Mouse (Mus musculus) lung, embryonic 16.5 days (tissue): ENCODE measurements around the gene Prps1. TPM values are rescaled to one million over a fixed set of nuclear protein-coding genes. Genes with fewer than 3 reads are reported as not detected.

Experiments
- ATAC-seq: fragments of 200-750 bp; cut with Nextera tagmentation; 2 replicates; pipeline ENCODE4 v1.8.0; 2017; ENCODE audit warnings: low read depth, mild to moderate bottlenecking, moderate library complexity
- H3K27ac ChIP-seq: fragments of 300-500 bp; sonication (generic); 2 replicates; pipeline ENCODE4 v1.5.1; 2014; ENCODE audit warnings: mild to moderate bottlenecking, control low read depth, low read length
- H3K27me3 ChIP-seq: fragments of 300-500 bp; sonication (generic); 2 replicates; pipeline ENCODE4 v1.6.1; 2014; ENCODE audit warnings: low read depth, low read length, mixed read lengths; ENCODE audit not compliant: control insufficient read depth, insufficient read depth
- H3K36me3 ChIP-seq: fragments of 300-500 bp; sonication (generic); 2 replicates; pipeline ENCODE4 v1.6.1; 2014; ENCODE audit warnings: low read length; ENCODE audit not compliant: control insufficient read depth, insufficient read depth
- H3K4me1 ChIP-seq: fragments of 300-500 bp; sonication (generic); replicated peaks from 2 replicates; pipeline ENCODE4 v1.6.1; 2014; ENCODE audit warnings: low read length, mixed read lengths; ENCODE audit not compliant: control insufficient read depth, insufficient read depth
- H3K4me2 ChIP-seq: fragments of 300-500 bp; sonication (generic); 2 replicates; pipeline ENCODE4 v1.6.1; 2014; ENCODE audit warnings: low read depth, low read length, control low read depth
- H3K4me3 ChIP-seq: fragments of 300-500 bp; sonication (generic); 2 replicates; pipeline ENCODE4 v1.5.1; 2014; ENCODE audit warnings: mild to moderate bottlenecking, low read length, control low read depth
- H3K9ac ChIP-seq: fragments of 300-500 bp; sonication (generic); 2 replicates; pipeline ENCODE4 v1.6.1; 2014; ENCODE audit warnings: low read length, control low read depth
- H3K9me3 ChIP-seq: fragments of 300-500 bp; sonication (generic); 2 replicates; pipeline ENCODE4 v1.6.1; 2016; ENCODE audit warnings: low read length; ENCODE audit not compliant: control insufficient read depth
- WGBS: fragments of 180-500 bp; shearing (Covaris S2); extraction: QIAGEN DNeasy Blood & Tissue Kit; methylation state at CpG from one replicate; pipeline ENCODE4 v1.1.7; 2014; 5-methylcytosine and 5-hydroxymethylcytosine counted together
- polyA plus RNA-seq: library from polyadenylated mRNA; unstranded; fragments of >200 nt; fragmentation: Nextera tagmentation; extraction: Ambion mirVana; gene quantifications from 2 replicates; pipeline ENCODE4 v1.2.1, GENCODE M21; 2015

Prps1 gene
- polyA plus RNA-seq: 33.4 and 35.0 TPM in 2 replicates

- Histone ChIP-seq H3K4me2 (peak within 1 kb of the TSS; percentile 71), H3K9ac (peak within 1 kb of the TSS; percentile 64), H3K4me1 (no peaks in the 10 kb centered on the region), H3K36me3 (no peaks in the 10 kb centered on the region), H3K4me3 (peak within 1 kb of the TSS; percentile 62), H3K9me3 (no peaks in the 10 kb centered on the region), H3K27ac (no peak within 1 kb of the TSS), H3K27me3 (0 out of 2 replicates have a peak, but pooled peaks cover 3% of the 10 kb centered on the region)
- WGBS: 22% methylated on average over 26 of the region's 26 CpGs
- peak; percentile 97 for ATAC-seq
These were observed at the start of gene Prps1 for GRCm38 (mm10) chrX:140456279-140456731. Prps1 (plus strand) TSS chrX:140456613.

- Histone ChIP-seq H3K4me1 (no peaks in the 10 kb centered on the region), H3K9ac (no peak overlapping the region), H3K27me3 (no peaks in the 10 kb centered on the region), H3K36me3 (no peaks in the 10 kb centered on the region), H3K4me2 (no peak overlapping the region), H3K27ac (no peak overlapping the region), H3K4me3 (no peak overlapping the region), H3K9me3 (no peaks in the 10 kb centered on the region)
- ATAC-seq: no peak
- 64% methylated on average over 5 of the region's 5 CpGs for WGBS
These were observed 48.8 kb upstream of the Prps1 start for GRCm38 (mm10) chrX:140407593-140407992.

GRCm38 (mm10) chrX:140418467-140418866 lies 37.9 kb upstream of the Prps1 start:
- WGBS: 74% methylated on average over 4 of the region's 4 CpGs
- Histone ChIP-seq H3K27ac (no peak overlapping the region), H3K36me3 (no peaks in the 10 kb centered on the region), H3K9me3 (no peaks in the 10 kb centered on the region), H3K9ac (no peak overlapping the region), H3K27me3 (no peaks in the 10 kb centered on the region), H3K4me1 (no peaks in the 10 kb centered on the region), H3K4me3 (no peak overlapping the region), H3K4me2 (no peak overlapping the region)
- no peak for ATAC-seq

- ATAC-seq: no peak
These were observed 29.3 kb upstream of the Prps1 start for GRCm38 (mm10) chrX:140427124-140427523.

GRCm38 (mm10) chrX:140428252-140428651 lies 28.2 kb upstream of the Prps1 start:
- ATAC-seq: no peak
- 70% methylated on average over 8 of the region's 8 CpGs for WGBS
- Histone ChIP-seq H3K4me3 (no peak overlapping the region), H3K27me3 (no peaks in the 10 kb centered on the region), H3K36me3 (no peaks in the 10 kb centered on the region), H3K27ac (no peak overlapping the region), H3K9ac (no peak overlapping the region), H3K4me1 (no peaks in the 10 kb centered on the region), H3K9me3 (no peaks in the 10 kb centered on the region), H3K4me2 (no peak overlapping the region)

More at GRCm38 (mm10) chrX:140427124-140427523, 29.3 kb upstream of the Prps1 start:
- H3K27ac ChIP-seq: no peak overlapping the region
- WGBS: 69% methylated on average over 4 of the region's 4 CpGs
- H3K9ac ChIP-seq: no peak overlapping the region
- H3K36me3 ChIP-seq: no peaks in the 10 kb centered on the region
- H3K27me3 ChIP-seq: no peaks in the 10 kb centered on the region
- no peaks in the 10 kb centered on the region for H3K4me1 ChIP-seq
- no peak overlapping the region for H3K4me2 ChIP-seq
- no peak overlapping the region for H3K4me3 ChIP-seq
- no peaks in the 10 kb centered on the region for H3K9me3 ChIP-seq

GRCm38 (mm10) chrX:140429985-140430384 lies 26.4 kb upstream of the Prps1 start:
- no peaks in the 10 kb centered on the region for H3K27me3 ChIP-seq
- H3K4me1 ChIP-seq: no peaks in the 10 kb centered on the region
- no peak overlapping the region for H3K4me2 ChIP-seq
- ATAC-seq: no peak
- H3K9ac ChIP-seq: no peak overlapping the region
- 63% methylated on average over 5 of the region's 5 CpGs for WGBS
- no peaks in the 10 kb centered on the region for H3K36me3 ChIP-seq
- no peaks in the 10 kb centered on the region for H3K9me3 ChIP-seq
- no peak overlapping the region for H3K4me3 ChIP-seq
- no peak overlapping the region for H3K27ac ChIP-seq

- no peak for ATAC-seq
- Histone ChIP-seq H3K9me3 (no peaks in the 10 kb centered on the region), H3K4me2 (no peak overlapping the region), H3K36me3 (no peaks in the 10 kb centered on the region), H3K9ac (no peak overlapping the region), H3K27ac (no peak overlapping the region), H3K27me3 (no peaks in the 10 kb centered on the region), H3K4me3 (no peak overlapping the region), H3K4me1 (no peaks in the 10 kb centered on the region)
- WGBS: 76% methylated on average over 12 of the region's 12 CpGs
These were observed 25.9 kb upstream of the Prps1 start for GRCm38 (mm10) chrX:140430506-140430905.

GRCm38 (mm10) chrX:140431981-140432380 lies 24.4 kb upstream of the Prps1 start:
- WGBS: 87% methylated on average over 15 of the region's 15 CpGs
- H3K27me3 ChIP-seq: no peaks in the 10 kb centered on the region
- no peaks in the 10 kb centered on the region for H3K36me3 ChIP-seq
- H3K9ac ChIP-seq: no peak overlapping the region
- H3K4me3 ChIP-seq: no peak overlapping the region
- ATAC-seq: no peak
- no peaks in the 10 kb centered on the region for H3K9me3 ChIP-seq
- H3K4me1 ChIP-seq: no peaks in the 10 kb centered on the region
- H3K4me2 ChIP-seq: no peak overlapping the region
- no peak overlapping the region for H3K27ac ChIP-seq

- Histone ChIP-seq H3K36me3 (no peaks in the 10 kb centered on the region), H3K27me3 (no peaks in the 10 kb centered on the region), H3K9ac (no peak overlapping the region), H3K4me2 (no peak overlapping the region), H3K27ac (no peak overlapping the region), H3K9me3 (no peaks in the 10 kb centered on the region), H3K4me3 (no peak overlapping the region), H3K4me1 (no peaks in the 10 kb centered on the region)
- no peak for ATAC-seq
- 87% methylated on average over 11 of the region's 11 CpGs for WGBS
These were observed 23.6 kb upstream of the Prps1 start for GRCm38 (mm10) chrX:140432786-140433185.

- no peak overlapping the region for H3K4me2 ChIP-seq
- H3K36me3 ChIP-seq: no peaks in the 10 kb centered on the region
- H3K27ac ChIP-seq: no peak overlapping the region
- no peaks in the 10 kb centered on the region for H3K4me1 ChIP-seq
- H3K27me3 ChIP-seq: no peaks in the 10 kb centered on the region
- no peak overlapping the region for H3K4me3 ChIP-seq
- no peaks in the 10 kb centered on the region for H3K9me3 ChIP-seq
- ATAC-seq: no peak
- H3K9ac ChIP-seq: no peak overlapping the region
These were observed 18.5 kb upstream of the Prps1 start for GRCm38 (mm10) chrX:140437906-140438305.
